Mouse (Mus musculus) MEL (cell line): Measurements from ENCODE around the gene Tmem86b. TPM values are rescaled to one million over a fixed set of nuclear protein-coding genes. Genes with fewer than 3 reads are reported as not detected.
A peak's percentile ranks its signal among the peaks of the same experiment; 100 is the strongest.

Experiments used
- DNase-seq: peaks from one replicate; pipeline ENCODE4 v3.0.0; 2011; ENCODE audit warnings: low read depth, low spot score
- H3K27ac ChIP-seq: 2 replicates; pipeline ENCODE4 v1.5.1; 2012; ENCODE audit warnings: low read depth, mild to moderate bottlenecking, control low read depth, low read length, moderate library complexity; ENCODE audit not compliant: control insufficient read depth
- H3K27me3 ChIP-seq, 2 experiments: fragments of 150-350 bp in 1 of 2; sonication (generic) in 1 of 2; 2 replicates each; pipeline ENCODE4 v1.6.1; 2012; ENCODE audit warnings: low read length in 2 of 2, mild to moderate bottlenecking in 2 of 2, improper control_type of control experiment in 1 of 2, moderate library complexity in 1 of 2; ENCODE audit not compliant: insufficient read depth in 2 of 2, control insufficient read depth in 1 of 2
- H3K36me3 ChIP-seq, 2 experiments: 2 replicates each; pipeline ENCODE4 v1.6.1; 2012 to 2014; ENCODE audit warnings: low read length in 2 of 2, improper control_type of control experiment in 1 of 2, inconsistent platforms in 1 of 2, mild to moderate bottlenecking in 1 of 2; ENCODE audit not compliant: insufficient read depth in 2 of 2, control insufficient read depth in 1 of 2
- H3K4me1 ChIP-seq, 2 experiments: fragments of 150-350 bp in 1 of 2; sonication (generic) in 1 of 2; 2 replicates each; pipeline ENCODE4 v1.6.1; 2012; ENCODE audit warnings: low read length in 2 of 2, improper control_type of control experiment in 1 of 2, mild to moderate bottlenecking in 1 of 2; ENCODE audit not compliant: insufficient read depth in 2 of 2, control insufficient read depth in 1 of 2
- H3K4me3 ChIP-seq, 2 experiments: fragments of 150-350 bp in 1 of 2; sonication (generic) in 1 of 2; 2 replicates each; pipeline ENCODE4 v1.5.1; 2012; ENCODE audit warnings: low read depth in 2 of 2, low read length in 2 of 2, mild to moderate bottlenecking in 2 of 2, moderate library complexity in 2 of 2, control low read depth in 1 of 2, improper control_type of control experiment in 1 of 2; ENCODE audit not compliant: control insufficient read depth in 1 of 2, insufficient read depth in 1 of 2
- H3K79me2 ChIP-seq: 2 replicates; pipeline ENCODE4 v1.6.1; 2012; ENCODE audit warnings: mild to moderate bottlenecking, low read length, moderate library complexity; ENCODE audit not compliant: control insufficient read depth, poor library complexity, insufficient read depth
- H3K9ac ChIP-seq: 2 replicates; pipeline ENCODE4 v1.6.1; 2012; ENCODE audit warnings: low read depth, mild to moderate bottlenecking, control low read depth, low read length, moderate library complexity; ENCODE audit not compliant: control insufficient read depth, poor library complexity, severe bottlenecking
- H3K9me3 ChIP-seq: fragments of 150-350 bp; sonication (generic); replicated peaks from 2 replicates; pipeline ENCODE4 v1.6.1; 2012; ENCODE audit warnings: mild to moderate bottlenecking, low read length, improper control_type of control experiment, moderate library complexity; ENCODE audit not compliant: insufficient read depth
- BHLHE40 ChIP-seq: IDR thresholded peaks from 2 replicates; pipeline ENCODE4 v1.6.1; 2012; ENCODE audit warnings: low read depth, mild to moderate bottlenecking, inconsistent platforms, low read length, improper control_type of control experiment, borderline replicate concordance
- CHD1 ChIP-seq: IDR thresholded peaks from 2 replicates; pipeline ENCODE4 v1.6.1; 2012; ENCODE audit warnings: low read depth, mild to moderate bottlenecking, inconsistent platforms, low read length, improper control_type of control experiment
- CTCF ChIP-seq, 3 experiments: IDR thresholded peaks in 2 of 3; conservative IDR thresholded peaks in 1 of 3; 2 replicates each; pipeline ENCODE4 v1.5.1; 2011 to 2012; ENCODE audit warnings: low read length in 3 of 3, low read depth in 2 of 3, mild to moderate bottlenecking in 2 of 3, improper control_type of control experiment in 1 of 3, inconsistent platforms in 1 of 3, mixed read lengths in 1 of 3, moderate library complexity in 1 of 3; ENCODE audit not compliant: control insufficient read depth in 1 of 3, insufficient read depth in 1 of 3, poor library complexity in 1 of 3, severe bottlenecking in 1 of 3
- E2F4 ChIP-seq: IDR thresholded peaks from 2 replicates; pipeline ENCODE4 v1.6.1; 2011; ENCODE audit warnings: low read depth, low read length, improper control_type of control experiment, borderline replicate concordance
- EP300 ChIP-seq, 2 experiments: IDR thresholded peaks; 2 replicates each; pipeline ENCODE4 v1.6.1; 2011; ENCODE audit warnings: improper control_type of control experiment in 2 of 2, low read length in 2 of 2, low read depth in 1 of 2, mild to moderate bottlenecking in 1 of 2
- ETS1 ChIP-seq: IDR thresholded peaks from 2 replicates; pipeline ENCODE4 v1.6.1; 2012; ENCODE audit warnings: low read depth, mild to moderate bottlenecking, inconsistent platforms, low read length, improper control_type of control experiment, moderate library complexity
- GATA1 ChIP-seq: IDR thresholded peaks from 2 replicates; pipeline ENCODE4 v1.6.1; 2011; ENCODE audit warnings: low read depth, low read length, improper control_type of control experiment
- HCFC1 ChIP-seq: IDR thresholded peaks from 2 replicates; pipeline ENCODE4 v1.6.1; 2012; ENCODE audit warnings: low read depth, mild to moderate bottlenecking, inconsistent platforms, low read length, improper control_type of control experiment, moderate library complexity
- KAT2A ChIP-seq: conservative IDR thresholded peaks from 2 replicates; pipeline ENCODE4 v1.6.1; 2012; ENCODE audit warnings: low read depth, low read length, improper control_type of control experiment, inconsistent platforms
- MAFK ChIP-seq: IDR thresholded peaks from 2 replicates; pipeline ENCODE4 v1.6.1; 2011; ENCODE audit warnings: low read depth, mild to moderate bottlenecking, low read length, improper control_type of control experiment, borderline replicate concordance
- MAX ChIP-seq: IDR thresholded peaks from 2 replicates; pipeline ENCODE4 v1.6.1; 2011; ENCODE audit warnings: low read length, improper control_type of control experiment
- MEF2A ChIP-seq: IDR thresholded peaks from 2 replicates; pipeline ENCODE4 v1.6.1; 2014; ENCODE audit warnings: low read depth, mild to moderate bottlenecking, inconsistent platforms, low read length, improper control_type of control experiment; ENCODE audit not compliant: poor library complexity, insufficient replicate concordance, severe bottlenecking; ENCODE audit errors: extremely low read depth
- MXI1 ChIP-seq: IDR thresholded peaks from 2 replicates; pipeline ENCODE4 v1.6.1; 2011; ENCODE audit warnings: mild to moderate bottlenecking, low read depth, low read length, improper control_type of control experiment
- MYB ChIP-seq: IDR thresholded peaks from 2 replicates; pipeline ENCODE4 v1.6.1; 2011; ENCODE audit warnings: mild to moderate bottlenecking, low read depth, low read length, improper control_type of control experiment
- MYC ChIP-seq: IDR thresholded peaks from 2 replicates; pipeline ENCODE4 v1.6.1; 2011; ENCODE audit warnings: low read depth, mild to moderate bottlenecking, low read length, improper control_type of control experiment, moderate library complexity
- NELFE ChIP-seq: IDR thresholded peaks from 2 replicates; pipeline ENCODE4 v1.6.1; 2011; ENCODE audit warnings: low read depth, low read length, improper control_type of control experiment
- NRF1 ChIP-seq: IDR thresholded peaks from 2 replicates; pipeline ENCODE4 v1.6.1; 2014; ENCODE audit warnings: low read depth, mild to moderate bottlenecking, inconsistent platforms, low read length, improper control_type of control experiment, moderate library complexity; ENCODE audit not compliant: poor library complexity, insufficient read depth, severe bottlenecking
- POLR2A ChIP-seq, 2 experiments: IDR thresholded peaks; 2 replicates each; pipeline ENCODE4 v1.6.1; 2011 to 2012; ENCODE audit warnings: low read length in 2 of 2, mild to moderate bottlenecking in 2 of 2, control low read depth in 1 of 2, improper control_type of control experiment in 1 of 2, low read depth in 1 of 2, moderate library complexity in 1 of 2; ENCODE audit not compliant: control insufficient read depth in 1 of 2, insufficient read depth in 1 of 2, poor library complexity in 1 of 2
- POLR2AphosphoS2 ChIP-seq: IDR thresholded peaks from 2 replicates; pipeline ENCODE4 v1.6.1; 2011; ENCODE audit warnings: low read length, improper control_type of control experiment
- POLR2AphosphoS5 ChIP-seq: IDR thresholded peaks from 2 replicates; pipeline ENCODE4 v1.6.1; 2012; ENCODE audit warnings: low read depth, borderline replicate concordance, mild to moderate bottlenecking, inconsistent platforms, low read length, moderate library complexity, mixed read lengths
- RCOR1 ChIP-seq: IDR thresholded peaks from 2 replicates; pipeline ENCODE4 v1.6.1; 2012; ENCODE audit warnings: low read depth, mild to moderate bottlenecking, inconsistent platforms, low read length, improper control_type of control experiment
- SIN3A ChIP-seq: IDR thresholded peaks from 2 replicates; pipeline ENCODE4 v1.6.1; 2012; ENCODE audit warnings: low read length, improper control_type of control experiment, inconsistent platforms
- SMC3 ChIP-seq: IDR thresholded peaks from 2 replicates; pipeline ENCODE4 v1.6.1; 2011; ENCODE audit warnings: low read depth, low read length, improper control_type of control experiment
- TAL1 ChIP-seq: IDR thresholded peaks from 2 replicates; pipeline ENCODE4 v1.6.1; 2012; ENCODE audit warnings: mild to moderate bottlenecking, inconsistent platforms, low read length, moderate library complexity, mixed read lengths
- TBP ChIP-seq: IDR thresholded peaks from 2 replicates; pipeline ENCODE4 v1.8.0; 2011; ENCODE audit warnings: low read depth, low read length, improper control_type of control experiment
- TCF12 ChIP-seq: IDR thresholded peaks from 2 replicates; pipeline ENCODE4 v1.6.1; 2014; ENCODE audit warnings: low read depth, mild to moderate bottlenecking, inconsistent platforms, low read length, improper control_type of control experiment, moderate library complexity
- USF1 ChIP-seq: IDR thresholded peaks from 2 replicates; pipeline ENCODE4 v1.6.1; 2014; ENCODE audit warnings: low read depth, mild to moderate bottlenecking, inconsistent platforms, low read length, improper control_type of control experiment, moderate library complexity
- USF2 ChIP-seq, 2 experiments: IDR thresholded peaks; 2 replicates each; pipeline ENCODE4 v1.6.1; 2011 to 2012; ENCODE audit warnings: improper control_type of control experiment in 2 of 2, low read length in 2 of 2, borderline replicate concordance in 1 of 2, inconsistent platforms in 1 of 2, low read depth in 1 of 2, mild to moderate bottlenecking in 1 of 2; ENCODE audit not compliant: insufficient read depth in 1 of 2
- ZKSCAN1 ChIP-seq: IDR thresholded peaks from 2 replicates; pipeline ENCODE4 v1.6.1; 2012; ENCODE audit warnings: low read depth, mild to moderate bottlenecking, inconsistent platforms, low read length, improper control_type of control experiment, moderate library complexity
- ZMIZ1 ChIP-seq: IDR thresholded peaks from 2 replicates; pipeline ENCODE4 v1.6.1; 2012; ENCODE audit warnings: low read depth, mild to moderate bottlenecking, inconsistent platforms, low read length, improper control_type of control experiment, moderate library complexity
- ZNF384 ChIP-seq: IDR thresholded peaks from 2 replicates; pipeline ENCODE4 v1.6.1; 2012; ENCODE audit warnings: low read depth, mild to moderate bottlenecking, inconsistent platforms, low read length, improper control_type of control experiment
- polyA plus RNA-seq, 2 experiments: library from polyadenylated mRNA; stranded (reverse) in 1 of 2; unstranded in 1 of 2; fragments of >175 nt in 1 of 2; fragments of >200 nt in 1 of 2; gene quantifications; 2 replicates each; pipeline versions ENCODE4 v1.2.1 to v1.2.4; 2012; ENCODE audit warnings: low replicate concordance in 2 of 2, low read depth in 1 of 2; ENCODE audit not compliant: insufficient read length in 2 of 2, insufficient read depth in 1 of 2, missing spikeins in 1 of 2
- total RNA-seq: library from RNA; depleted of rRNA; stranded (reverse); fragments of 300-350 nt; gene quantifications from 2 replicates; pipeline ENCODE4 v1.2.3, GENCODE M21; 2012

Tmem86b gene
- total and polyA plus RNA-seq, 3 experiments, result 10.2 to 31.6 TPM; not detected in 1

DNA sequence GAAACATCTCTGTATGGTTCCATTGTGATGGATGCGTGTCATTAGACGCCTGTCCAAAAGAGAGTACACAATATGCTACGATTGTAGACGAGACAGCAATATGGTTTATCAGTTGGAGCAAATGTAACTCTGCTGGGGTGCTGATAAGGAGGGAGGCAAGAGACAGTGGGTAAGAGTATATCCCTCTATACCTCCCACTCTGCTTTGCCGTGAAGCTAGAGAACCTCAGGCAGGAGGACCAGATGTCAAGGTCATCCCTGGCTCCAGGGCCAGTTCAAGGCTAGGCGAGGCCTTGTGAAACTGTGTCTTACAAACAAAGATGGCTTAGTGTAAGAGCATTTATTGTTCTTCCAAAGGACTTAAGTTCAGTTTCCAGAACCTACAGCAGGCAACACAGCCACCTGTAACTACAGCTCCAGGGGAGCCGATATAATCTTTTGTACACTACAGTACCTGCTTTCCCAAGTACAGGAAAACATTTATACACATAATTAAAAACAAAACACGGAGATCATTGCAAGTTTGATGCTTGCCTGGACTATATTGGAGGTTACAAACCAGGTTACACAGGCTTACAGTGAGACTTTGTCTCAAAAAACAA lies 39.5 kb upstream of the Tmem86b start:
- Histone ChIP-seq H3K4me3 (no peak overlapping the region), H3K36me3 (peaks cover 8 to 15% of the 10 kb centered on the region in 2 experiments), H3K27ac (peak overlapping the region; percentile 21; the same call in 1 of the 2 replicates)

GRCm38 (mm10) chr7:4669156-4669555 lies 37.9 kb upstream of the Tmem86b start:
- Histone ChIP-seq H3K4me3 (no peak overlapping the region), H3K9me3 (no peaks in the 10 kb centered on the region), H3K27me3 (no peaks in the 10 kb centered on the region), H3K9ac (no peak overlapping the region), H3K79me2 (no peaks in the 10 kb centered on the region), H3K4me1 (peaks cover 12 to 16% of the 10 kb centered on the region in 2 experiments), H3K36me3 (peaks cover 6 to 15% of the 10 kb centered on the region in 2 experiments), H3K27ac (no peak overlapping the region)
- no peak for TF ChIP-seq ZMIZ1
- TF ChIP-seq RCOR1, result no peak
- no peak for TF ChIP-seq MEF2A
- no peak for TF ChIP-seq MYC
- no peak for TF ChIP-seq HCFC1
- no peak for TF ChIP-seq POLR2AphosphoS5
- no peak for TF ChIP-seq USF2 (IDR thresholded peaks at IDR 0.05; ENCODE audit: borderline replicate concordance in 1 of 2, insufficient read depth in 1 of 2, low read depth in 1 of 2, low read length in 2 of 2)
- no peak for TF ChIP-seq EP300 (IDR thresholded peaks at IDR 0.05; ENCODE audit: low read depth in 1 of 2, low read length in 2 of 2)
- TF ChIP-seq USF1, result no peak
- no peak for TF ChIP-seq MAX
- no peak for TF ChIP-seq NELFE
- TF ChIP-seq KAT2A, result no peak
- no peak for TF ChIP-seq ZKSCAN1
- TF ChIP-seq ZNF384, result no peak
- no peak for DNase-seq

More for the DNA sequence above, 39.5 kb upstream of the Tmem86b start:
- Histone ChIP-seq H3K79me2 (no peaks in the 10 kb centered on the region), H3K4me1 (peaks cover 12 to 16% of the 10 kb centered on the region in 2 experiments), H3K9me3 (no peaks in the 10 kb centered on the region), H3K9ac (no peak overlapping the region), H3K27me3 (no peaks in the 10 kb centered on the region)
- DNase-seq, result peak; percentile 79
- TF ChIP-seq SIN3A (peak; percentile 52), POLR2AphosphoS5 (no peak), TCF12 (peak; percentile 96), CHD1 (no peak), ZMIZ1 (no peak), SMC3 (no peak), TBP (peak; percentile 67; the same call in 1 of the 2 replicates), POLR2AphosphoS2 (no peak), NRF1 (no peak), MXI1 (peak; percentile 41; the same call in 1 of the 2 replicates), ZNF384 (no peak), GATA1 (peak; percentile 96), USF1 (no peak), RCOR1 (peak; percentile 42; the same call in 1 of the 2 replicates), ZKSCAN1 (no peak), POLR2A (IDR thresholded peaks at IDR 0.05; ENCODE audit: control insufficient read depth in 1 of 2, insufficient read depth in 1 of 2, low read depth in 1 of 2, low read length in 2 of 2, poor library complexity in 1 of 2) (no peak), E2F4 (no peak), CTCF (IDR thresholded peaks at IDR 0.05 in 2 of 3, conservative IDR thresholded peaks at IDR 0.05 in 1 of 3; ENCODE audit: control insufficient read depth in 1 of 3, insufficient read depth in 1 of 3, low read depth in 2 of 3, low read length in 3 of 3, poor library complexity in 1 of 3, severe bottlenecking in 1 of 3) (no peak), BHLHE40 (no peak), MAFK (no peak), MEF2A (no peak), TAL1 (peak; percentile 89), MYB (no peak), KAT2A (no peak), ETS1 (peak; percentile 62; the same call in 1 of the 2 replicates), NELFE (no peak), EP300 (IDR thresholded peaks at IDR 0.05; ENCODE audit: low read depth in 1 of 2, low read length in 2 of 2) (peak; percentile 80 to 86), MYC (no peak)
